Mouse (Mus musculus) layer of hippocampus, postnatal 25 days (tissue): ENCODE data around the gene BC034090. TPM values are rescaled to one million over a fixed set of nuclear protein-coding genes. Genes with fewer than 3 reads are reported as not detected.
"Not testable (repeated sequence)": the region's sequence is repeated elsewhere in the genome, so short reads cannot be mapped to it uniquely, and the experiment has no call there.

Source experiments
- DNase-seq, 2 experiments: peaks; one replicate each; pipeline ENCODE4 v3.0.0; 2022; ENCODE audit warnings: mixed read lengths in 2 of 2, low spot score in 1 of 2; ENCODE audit errors: extremely low spot score in 1 of 2
- total RNA-seq, 2 experiments: library from RNA; stranded (reverse); gene quantifications; 2 replicates each; pipeline ENCODE4 v1.2.3; 2021

Gene BC034090
- total RNA-seq, 2 experiments from 2014 or later = 8.1 to 11.6 TPM

GRCm38 (mm10) chr1:155200967-155201366 is 43.3 kb downstream of the BC034090 start:
- DNase-seq = no peak

DNA sequence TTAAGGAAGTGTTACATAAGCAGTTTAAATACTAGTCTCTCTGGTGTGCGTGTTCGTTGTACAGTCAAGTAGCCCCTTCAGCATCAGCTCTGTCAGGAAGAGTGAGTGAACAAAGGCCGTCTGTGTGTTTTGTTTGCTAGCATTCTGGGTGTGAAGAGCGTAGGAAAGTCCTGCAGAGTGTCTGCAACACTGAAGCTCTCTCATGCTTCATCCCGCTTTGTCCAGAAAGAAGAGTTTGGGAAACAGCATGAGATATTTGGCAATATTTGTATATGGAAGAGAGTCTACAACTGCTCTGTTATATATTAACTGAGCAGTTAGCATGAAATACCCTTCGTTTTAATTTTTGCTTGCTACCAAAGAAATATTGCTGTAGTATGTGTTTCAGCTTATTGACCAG is 44.7 kb downstream of the BC034090 start:
- DNase-seq = no peak

DNA sequence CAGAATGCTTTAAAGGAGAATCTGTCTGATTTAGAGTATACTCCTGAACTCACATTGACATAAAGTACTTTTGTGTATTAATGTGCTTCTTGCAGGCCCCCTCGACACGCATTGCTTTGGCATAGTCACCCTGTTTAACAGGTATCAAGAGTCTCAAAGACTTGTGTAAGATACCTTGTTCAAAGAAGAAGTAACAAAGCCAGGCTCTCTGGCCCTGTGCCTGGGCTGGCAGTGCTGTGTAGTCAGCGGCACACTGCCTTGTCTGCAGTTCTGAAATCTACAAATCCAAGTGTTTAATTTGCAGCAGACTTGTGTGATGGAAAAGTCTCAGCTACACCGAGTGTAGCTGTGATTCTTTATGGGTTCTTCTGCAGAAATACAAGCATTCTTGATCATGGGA is 47.6 kb downstream of the BC034090 start:
- DNase-seq = no peak

GRCm38 (mm10) chr1:155192805-155193368 is 51.4 kb downstream of the BC034090 start:
- no peak for DNase-seq

DNA sequence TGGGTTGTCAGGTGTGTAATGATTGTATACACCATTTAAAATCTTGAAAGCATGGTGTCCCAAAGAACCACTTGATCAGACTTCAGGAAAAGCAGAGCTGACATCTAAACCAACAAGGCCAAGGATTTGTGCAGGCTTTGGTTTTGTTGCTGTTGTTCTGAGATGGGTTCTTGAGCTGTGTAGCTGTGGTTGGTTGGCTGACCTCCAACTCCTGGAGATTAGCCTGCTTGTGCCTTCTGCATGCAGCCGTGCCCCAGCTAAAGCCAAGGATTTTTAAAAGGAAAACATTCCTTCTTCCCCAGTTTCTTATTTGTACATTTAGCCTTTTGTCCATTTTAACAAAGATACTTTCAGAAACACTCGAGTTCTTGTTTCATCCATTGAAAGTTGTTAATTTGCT is 52.6 kb downstream of the BC034090 start:
- no peak for DNase-seq

DNA sequence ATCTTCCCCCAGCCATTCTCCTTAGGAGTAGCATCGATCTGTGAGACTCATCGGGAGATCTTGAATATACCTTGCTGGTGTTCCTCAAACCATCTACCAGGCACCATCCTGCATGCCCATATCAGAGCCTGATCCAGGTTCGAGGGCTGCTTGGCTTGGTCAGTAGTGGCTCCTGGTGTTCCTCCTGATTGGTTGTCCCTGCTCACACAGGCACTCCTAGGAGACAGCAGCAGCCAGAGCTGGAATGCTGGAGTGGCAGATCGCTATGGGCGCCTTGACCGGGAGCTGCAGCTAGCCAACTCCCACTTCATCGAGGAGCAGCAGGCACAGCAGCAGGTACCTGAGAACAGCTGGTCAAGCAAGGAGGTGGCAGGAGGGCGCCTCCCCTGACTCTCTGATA is 53.0 kb downstream of the BC034090 start:
- no peak for DNase-seq

GRCm38 (mm10) chr1:155188656-155189055 is 55.6 kb downstream of the BC034090 start:
- DNase-seq = no peak

DNA sequence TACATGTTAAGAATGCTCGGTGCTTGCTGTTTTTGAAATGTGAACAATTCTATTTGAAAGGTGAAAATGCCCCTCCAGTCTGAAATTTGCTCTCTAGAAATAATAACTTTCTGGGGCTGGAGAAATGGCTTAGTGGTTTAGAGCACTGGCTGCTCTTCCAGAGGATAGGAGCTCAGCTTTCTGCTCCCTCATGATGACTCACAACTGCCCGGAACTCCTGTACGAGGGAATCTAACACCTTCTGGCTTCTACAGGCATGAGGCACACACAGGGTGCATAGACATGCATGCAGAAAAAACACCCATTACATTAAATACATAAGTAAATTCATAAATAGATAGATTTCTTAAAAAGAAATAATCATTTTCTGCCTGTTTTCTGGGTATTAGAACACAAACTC is 60.1 kb downstream of the BC034090 start:
- DNase-seq = no peak

DNA sequence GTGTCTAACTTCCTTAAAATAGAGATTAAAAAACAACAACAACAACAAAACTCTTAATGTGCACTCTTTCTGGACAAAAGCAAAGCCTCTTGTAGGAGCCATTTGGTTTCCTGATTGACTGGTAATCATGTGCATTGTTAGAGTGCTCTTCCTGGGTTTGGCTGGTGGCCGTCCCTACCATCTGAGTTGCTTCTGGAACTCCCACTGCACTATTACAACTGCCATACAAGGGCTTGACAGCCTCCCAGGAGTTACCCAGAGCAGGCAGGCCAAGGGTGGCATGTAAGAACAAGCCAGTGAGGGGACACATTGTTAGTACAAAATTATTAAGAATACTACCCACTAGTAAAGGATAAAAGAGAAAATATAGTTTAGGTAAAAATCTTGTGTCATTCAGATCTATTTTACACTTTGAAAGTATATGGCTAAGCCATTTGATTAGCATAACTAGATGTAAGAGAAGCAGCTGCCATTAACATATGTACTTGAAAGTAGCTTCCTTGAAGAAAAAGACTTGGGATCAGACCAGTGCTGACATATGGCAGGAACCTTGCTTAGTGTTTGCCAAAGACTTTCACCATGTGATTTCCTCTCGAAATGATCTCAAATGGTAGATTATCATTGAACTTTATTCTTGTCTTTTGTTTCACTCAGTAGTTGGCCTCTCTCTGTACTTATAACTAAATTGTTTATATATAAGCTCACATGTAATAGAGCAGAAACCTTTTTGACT is 65.9 kb downstream of the BC034090 start:
- no peak for DNase-seq

DNA sequence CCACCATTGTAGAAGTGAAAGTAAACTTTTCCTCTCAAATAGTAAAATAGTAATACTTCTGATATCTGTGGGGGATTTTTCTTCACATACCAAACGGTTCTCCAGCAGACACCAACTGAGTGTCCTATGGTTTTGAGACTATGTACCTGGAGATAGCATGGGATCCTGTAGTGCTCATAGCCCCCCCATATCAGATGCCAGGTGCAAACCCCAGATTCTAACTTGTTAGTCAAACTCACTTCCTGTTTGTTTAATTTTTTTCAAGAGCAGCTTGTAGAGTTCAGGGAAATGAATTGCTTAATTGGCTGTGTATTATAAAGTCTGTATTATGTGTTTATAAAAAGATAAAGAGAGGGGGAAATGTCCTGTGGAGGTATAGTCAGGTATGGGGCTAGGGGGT is 69.8 kb downstream of the BC034090 start:
- no peak for DNase-seq

DNA sequence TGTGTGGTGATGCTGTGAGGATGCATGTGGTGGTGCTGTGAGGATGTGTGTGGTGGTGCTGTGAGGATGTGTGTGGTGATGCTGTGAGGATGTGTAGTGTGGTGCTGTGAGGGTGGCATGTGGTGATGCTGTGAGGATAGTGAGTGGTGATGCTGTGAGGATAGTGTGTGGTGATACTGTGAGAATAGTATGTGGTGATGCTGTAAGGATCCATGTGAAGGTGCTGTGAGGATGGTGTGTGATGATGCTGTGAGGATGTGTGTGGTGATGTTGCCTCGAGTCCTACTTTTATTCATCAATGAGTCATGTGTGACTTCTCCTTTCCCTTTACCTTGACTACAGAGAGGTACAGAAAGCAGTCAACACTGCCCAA is 70.6 kb downstream of the BC034090 start:
- not testable (repeated sequence) for DNase-seq

DNA sequence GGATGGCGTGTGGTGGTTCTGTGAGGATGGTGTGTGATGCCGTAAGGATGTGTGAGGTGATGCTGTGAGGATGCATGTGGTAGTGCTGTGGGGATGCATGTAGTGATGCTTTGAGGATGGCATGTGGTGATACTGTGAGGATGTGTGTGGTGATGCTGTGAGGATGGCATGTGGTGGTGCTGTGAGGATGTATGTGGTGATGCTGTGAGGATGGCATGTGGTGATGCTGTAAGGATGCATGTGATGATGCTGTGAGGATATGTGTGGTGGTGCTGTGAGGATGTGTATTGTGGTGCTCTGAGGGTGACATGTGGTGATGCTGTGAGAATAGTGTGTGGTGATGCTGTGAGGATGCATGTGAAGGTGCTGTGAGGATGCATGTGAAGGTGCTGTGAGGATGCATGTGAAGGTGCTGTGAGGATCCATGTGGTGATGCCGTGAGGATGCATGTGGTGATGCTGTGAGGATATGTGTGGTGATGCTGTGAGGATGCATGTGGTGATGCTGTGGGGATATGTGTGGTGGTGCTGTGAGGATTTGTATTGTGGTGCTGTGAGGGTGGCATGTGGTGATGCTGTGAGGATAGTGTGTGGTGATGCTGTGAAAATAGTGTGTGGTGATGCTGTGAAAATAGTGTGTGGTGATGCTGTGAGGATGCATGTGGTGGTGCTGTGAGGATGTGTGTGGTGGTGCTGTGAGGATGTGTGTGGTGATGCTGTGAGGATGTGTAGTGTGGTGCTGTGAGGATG is 71.2 kb downstream of the BC034090 start:
- no peak for DNase-seq

GRCm38 (mm10) chr1:155169935-155170334 is 74.3 kb downstream of the BC034090 start:
- no peak for DNase-seq

DNA sequence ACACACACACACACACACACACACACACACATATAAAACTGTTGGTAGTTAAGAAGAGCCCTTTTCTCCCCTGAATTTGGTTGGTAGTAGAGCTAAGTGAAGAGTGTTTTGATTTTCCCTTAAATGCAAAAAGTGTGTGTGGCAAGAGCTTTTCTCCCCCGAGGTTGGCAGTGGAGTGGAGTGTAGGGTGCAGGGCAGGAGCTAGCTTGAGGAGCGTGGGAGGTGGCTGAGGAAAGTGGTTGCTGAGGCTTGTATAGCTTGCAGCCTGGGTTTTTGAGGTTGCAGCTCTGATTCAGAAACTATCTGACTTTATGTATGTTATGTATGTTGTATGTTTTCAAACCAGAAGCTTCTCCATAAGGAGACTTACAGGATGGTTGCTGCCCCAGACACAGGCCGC is 76.8 kb downstream of the BC034090 start:
- DNase-seq = no peak

Other genes starting within 250 kb of the BC034090 start
- 10 to 100 TPM; 28.2 to 28.6 TPM for gene Ier5, start 144.8 kb downstream of the BC034090 start, total RNA-seq
- 1 to 10 TPM; 2.2 to 3.3 TPM for gene Mr1, start 97.6 kb downstream of the BC034090 start, total RNA-seq
- gene Stx6, start 85.7 kb downstream of the BC034090 start, total RNA-seq = 100 to 1,000 TPM; 118 to 122 TPM
- gene Xpr1, start 173.0 kb upstream of the BC034090 start, total RNA-seq = 10 to 100 TPM; 82.5 to 91.5 TPM